Mouse (Mus musculus) lung, postnatal 0 days (tissue): ENCODE data around the gene Scai.

ENCODE experiments used
- CTCF ChIP-seq: IDR thresholded peaks from 2 replicates; pipeline ENCODE4 v1.5.1; 2016; ENCODE audit warnings: antibody characterized with exemption, mild to moderate bottlenecking
- EP300 ChIP-seq: IDR thresholded peaks from 2 replicates; pipeline ENCODE4 v1.6.1; 2016; ENCODE audit warnings: antibody characterized with exemption, mild to moderate bottlenecking, control low read depth

GRCm38 (mm10) chr2:39157916-39158315 lies 32.6 kb downstream of the Scai start:
- TF ChIP-seq CTCF (no peak), EP300 (no peak)
